Mouse (Mus musculus) hindbrain, postnatal 0 days (tissue): ENCODE results near the gene Pkp3. TPM values are rescaled to one million over a fixed set of nuclear protein-coding genes. Genes with fewer than 3 reads are reported as not detected.

ENCODE experiments used
- ATAC-seq: fragments of 200-750 bp; cut with Nextera tagmentation; 2 replicates; pipeline ENCODE4 v1.8.0; 2017; ENCODE audit warnings: mild to moderate bottlenecking, moderate TSS enrichment, moderate library complexity
- DNase-seq: peaks from one replicate; pipeline ENCODE4 v3.0.0-alpha.2; 2015; ENCODE audit warnings: low spot score
- H3K27ac ChIP-seq: fragments of 300-500 bp; sonication (generic); 2 replicates; pipeline ENCODE4 v1.5.1; 2014; ENCODE audit warnings: mild to moderate bottlenecking
- H3K27me3 ChIP-seq: fragments of 300-500 bp; sonication (generic); 2 replicates; pipeline ENCODE4 v1.6.1; 2014; ENCODE audit warnings: low read length, mixed read lengths; ENCODE audit not compliant: insufficient read depth
- H3K36me3 ChIP-seq: fragments of 300-500 bp; sonication (generic); 2 replicates; pipeline ENCODE4 v1.6.1; 2014; ENCODE audit warnings: low read length, mixed read lengths; ENCODE audit not compliant: insufficient read depth
- H3K4me1 ChIP-seq: fragments of 300-500 bp; sonication (generic); 2 replicates; pipeline ENCODE4 v1.6.1; 2014; ENCODE audit warnings: antibody characterized with exemption, low read length, mixed read lengths; ENCODE audit not compliant: insufficient read depth
- H3K4me2 ChIP-seq: fragments of 300-500 bp; sonication (generic); 2 replicates; pipeline ENCODE4 v1.6.1; 2014; ENCODE audit warnings: low read depth, mild to moderate bottlenecking, low read length, moderate library complexity, mixed read lengths
- H3K4me3 ChIP-seq: fragments of 300-500 bp; sonication (generic); 2 replicates; pipeline ENCODE4 v1.5.1; 2014; ENCODE audit warnings: low read length
- H3K9ac ChIP-seq: fragments of 300-500 bp; sonication (generic); replicated peaks from 2 replicates; pipeline ENCODE4 v1.6.1; 2014; ENCODE audit warnings: mild to moderate bottlenecking, low read length, moderate library complexity, mixed read lengths
- H3K9me3 ChIP-seq: fragments of 300-500 bp; sonication (generic); 2 replicates; pipeline ENCODE4 v1.6.1; 2016; ENCODE audit warnings: low read length, mixed read lengths
- CTCF ChIP-seq: IDR thresholded peaks from 2 replicates; pipeline ENCODE4 v1.5.1; 2016; ENCODE audit warnings: antibody characterized with exemption, control low read depth, low read depth
- WGBS: fragments of 180-500 bp; shearing (Covaris S2); extraction: QIAGEN DNeasy Blood & Tissue Kit; methylation state at CpG from one replicate; pipeline ENCODE4 v1.1.7; 2014; 5-methylcytosine and 5-hydroxymethylcytosine counted together
- polyA plus RNA-seq: library from polyadenylated mRNA; unstranded; fragments of >200 nt; fragmentation: Nextera tagmentation; extraction: Ambion mirVana; gene quantifications from 2 replicates; pipeline ENCODE4 v1.2.1, GENCODE M21; 2015
- total RNA-seq: library from RNA; depleted of rRNA; stranded (reverse); fragments of >200 nt; gene quantifications from 2 replicates; pipeline ENCODE4 v1.2.3, GENCODE M21; 2014

The Pkp3 gene
- total and polyA plus RNA-seq, 2 experiments from 2014 or later, result 0.29 to 0.58 TPM

DNA sequence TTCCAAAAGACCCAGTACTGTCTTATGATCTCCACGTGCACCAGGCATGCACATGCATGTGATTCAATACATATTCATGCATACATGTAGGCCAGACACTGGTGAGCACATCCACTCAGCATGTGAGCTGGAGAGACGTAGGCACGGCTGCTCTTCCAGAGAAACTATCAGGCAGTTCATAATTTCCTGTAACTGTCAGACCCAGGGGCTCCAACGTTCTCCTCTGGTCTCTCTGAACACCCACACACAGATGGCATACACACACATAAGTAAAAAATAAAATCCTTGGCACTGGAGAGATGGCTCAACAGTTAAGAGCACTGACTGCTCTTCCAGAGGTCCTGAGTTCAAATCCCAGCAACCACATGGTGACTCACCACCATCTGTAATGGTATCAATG is 4.2 kb upstream of the Pkp3 start:
- 77% methylated on average over 4 of the region's 4 CpGs for WGBS
- H3K36me3 ChIP-seq, result no peaks in the 10 kb centered on the region
- no peak overlapping the region for H3K9ac ChIP-seq
- H3K4me3 ChIP-seq, result no peak overlapping the region
- no peak for DNase-seq
- peaks cover 11% of the 10 kb centered on the region for H3K4me1 ChIP-seq
- no peaks in the 10 kb centered on the region for H3K27me3 ChIP-seq
- H3K4me2 ChIP-seq, result no peak overlapping the region
- no peak for ATAC-seq
- no peaks in the 10 kb centered on the region for H3K9me3 ChIP-seq
- no peak overlapping the region for H3K27ac ChIP-seq
- no peak for TF ChIP-seq CTCF

DNA sequence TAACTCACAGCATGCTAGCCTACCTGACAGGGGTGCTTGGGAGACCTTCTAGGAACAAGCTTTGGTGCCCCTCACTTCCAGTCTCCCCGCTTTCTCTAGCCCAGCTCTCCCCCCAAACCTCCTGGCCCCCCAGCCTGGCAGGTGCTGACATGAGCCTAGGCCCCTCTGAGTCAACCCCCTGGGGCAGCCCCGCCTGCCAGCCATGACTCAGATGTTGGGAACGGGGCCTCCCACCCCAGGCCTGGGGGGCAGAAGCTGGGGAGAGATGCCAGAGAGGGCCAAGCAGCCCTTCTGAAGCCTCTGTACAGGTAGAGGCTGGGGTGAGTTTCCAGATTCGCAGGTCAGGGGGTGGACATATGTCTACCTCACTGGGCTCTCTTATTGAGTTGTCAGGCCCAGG is 858 bp downstream of the Pkp3 start:
- Histone ChIP-seq H3K4me1 (no peaks in the 10 kb centered on the region), H3K36me3 (no peaks in the 10 kb centered on the region), H3K27ac (no peak overlapping the region), H3K9me3 (no peaks in the 10 kb centered on the region), H3K4me3 (no peak overlapping the region), H3K9ac (no peak overlapping the region), H3K4me2 (no peak overlapping the region), H3K27me3 (no peaks in the 10 kb centered on the region)
- 82% methylated on average over 4 of the region's 4 CpGs for WGBS
- DNase-seq (no peak), ATAC-seq (no peak)
- TF ChIP-seq CTCF, result no peak

GRCm38 (mm10) chr7:141079481-141080449 is 1.7 kb downstream of the Pkp3 start:
- no peak for ATAC-seq
- no peak for TF ChIP-seq CTCF
- DNase-seq, result no peak
- Histone ChIP-seq H3K4me1 (no peaks in the 10 kb centered on the region), H3K4me3 (no peak overlapping the region), H3K27ac (no peak overlapping the region), H3K9ac (no peak overlapping the region), H3K4me2 (no peak overlapping the region), H3K27me3 (no peaks in the 10 kb centered on the region), H3K36me3 (no peaks in the 10 kb centered on the region), H3K9me3 (no peaks in the 10 kb centered on the region)
- 31% methylated on average over 33 of the region's 34 CpGs for WGBS

DNA sequence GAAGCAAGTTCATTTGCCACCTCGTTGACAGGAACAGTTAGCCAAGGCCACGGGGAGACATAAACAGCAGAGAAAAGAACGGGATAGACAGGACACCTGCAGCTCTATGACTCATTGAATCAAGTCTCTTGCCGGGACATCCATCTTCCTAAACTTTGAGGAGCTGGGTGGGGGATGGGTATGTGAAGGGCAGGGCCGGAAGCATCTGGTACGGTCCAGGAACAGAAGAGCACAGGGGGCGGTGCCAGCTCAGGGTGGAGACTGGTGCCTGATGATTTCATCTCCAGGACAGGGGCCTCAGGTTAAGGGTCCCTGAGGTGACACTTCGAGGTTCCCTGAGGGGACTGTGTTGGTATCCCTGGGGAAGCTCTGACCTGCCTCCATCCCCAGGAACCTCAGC is 9.9 kb downstream of the Pkp3 start:
- TF ChIP-seq CTCF, result no peak
- 46% methylated on average over 8 of the region's 8 CpGs for WGBS
- no peaks in the 10 kb centered on the region for H3K4me1 ChIP-seq
- no peaks in the 10 kb centered on the region for H3K36me3 ChIP-seq
- H3K4me3 ChIP-seq, result no peak overlapping the region
- no peak overlapping the region for H3K27ac ChIP-seq
- DNase-seq (no peak), ATAC-seq (no peak)
- H3K27me3 ChIP-seq, result peaks cover 9% of the 10 kb centered on the region; the same call in 1 of the 2 replicates
- no peak overlapping the region for H3K9ac ChIP-seq
- no peak overlapping the region for H3K4me2 ChIP-seq
- no peaks in the 10 kb centered on the region for H3K9me3 ChIP-seq

DNA sequence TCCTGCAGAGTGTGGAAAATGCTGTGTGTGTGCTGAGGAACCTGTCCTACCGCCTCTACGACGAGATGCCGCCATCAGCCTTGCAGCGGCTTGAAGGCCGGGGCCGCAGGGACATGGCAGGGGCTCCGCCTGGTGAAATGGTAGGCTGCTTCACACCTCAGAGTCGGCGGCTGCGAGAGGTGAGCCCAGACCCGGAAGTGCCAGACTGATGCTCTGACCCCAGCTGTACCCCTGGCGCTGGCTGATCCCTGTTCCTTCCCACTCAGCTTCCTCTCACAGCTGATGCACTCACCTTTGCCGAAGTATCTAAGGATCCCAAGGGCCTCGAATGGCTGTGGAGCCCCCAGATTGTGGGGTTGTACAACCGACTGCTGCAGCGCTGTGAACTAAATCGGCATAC is 10.5 kb downstream of the Pkp3 start:
- 34% methylated on average over 18 of the region's 18 CpGs for WGBS
- no peak overlapping the region for H3K27ac ChIP-seq
- H3K27me3 ChIP-seq, result peaks cover 11% of the 10 kb centered on the region; the same call in 1 of the 2 replicates
- no peak overlapping the region for H3K9ac ChIP-seq
- H3K36me3 ChIP-seq, result no peaks in the 10 kb centered on the region
- ATAC-seq, result no peak
- no peak for TF ChIP-seq CTCF
- no peak for DNase-seq
- no peak overlapping the region for H3K4me3 ChIP-seq
- H3K4me2 ChIP-seq, result no peak overlapping the region
- no peaks in the 10 kb centered on the region for H3K4me1 ChIP-seq
- H3K9me3 ChIP-seq, result no peaks in the 10 kb centered on the region

- no peaks in the 10 kb centered on the region for H3K9me3 ChIP-seq
- H3K36me3 ChIP-seq, result no peaks in the 10 kb centered on the region
- no peak overlapping the region for H3K4me3 ChIP-seq
- ATAC-seq (no peak), DNase-seq (no peak)
- H3K9ac ChIP-seq, result no peak overlapping the region
- H3K4me2 ChIP-seq, result no peak overlapping the region
- TF ChIP-seq CTCF, result no peak
- no peaks in the 10 kb centered on the region for H3K4me1 ChIP-seq
- H3K27ac ChIP-seq, result no peak overlapping the region
- 62% methylated on average over 8 of the region's 8 CpGs for WGBS
- H3K27me3 ChIP-seq, result peaks cover 11% of the 10 kb centered on the region; the same call in 1 of the 2 replicates
Measured at GRCm38 (mm10) chr7:141090228-141090627, 12.2 kb downstream of the Pkp3 start.
